Mouse (Mus musculus): ENCODE measurements at regions not wholly inside any gene's neighbourhood (a gene's known extent, or its start where the extent isn't known, plus 50 kb on each side); places are given as distances from the start of the nearest gene placed in this dataset.

- TF ChIP-seq MAFK (IDR thresholded peaks at IDR 0.05; ENCODE audit: insufficient read depth, low read depth, low read length) (no peak), CHD2 (IDR thresholded peaks at IDR 0.05; ENCODE audit: low read depth, low read length) (no peak), HCFC1 (IDR thresholded peaks at IDR 0.05; ENCODE audit: borderline replicate concordance, insufficient read depth, low read length) (no peak), ZC3H11A (IDR thresholded peaks at IDR 0.05; ENCODE audit: borderline replicate concordance, low read depth, low read length) (no peak)
Measured at GRCm38 (mm10) chr7:129764456-129764970, 172.8 kb downstream of the Wdr11 start.

Measured in ES-E14 (cell line).